Mouse (Mus musculus) embryonic facial prominence, embryonic 13.5 days (tissue): ENCODE data around the gene Polrmt. TPM values are rescaled to one million over a fixed set of nuclear protein-coding genes. Genes with fewer than 3 reads are reported as not detected.

ENCODE experiments used
- ATAC-seq: fragments of 200-750 bp; cut with Nextera tagmentation; 2 replicates; pipeline ENCODE4 v1.8.0; 2017; ENCODE audit warnings: low read depth; ENCODE audit not compliant: insufficient number of reproducible peaks, insufficient read depth, low FRiP score, low TSS enrichment
- H3K27ac ChIP-seq: fragments of 300-500 bp; sonication (generic); 2 replicates; pipeline ENCODE4 v1.5.1; 2015; ENCODE audit warnings: moderate library complexity, mild to moderate bottlenecking, inconsistent platforms
- H3K27me3 ChIP-seq: fragments of 300-500 bp; sonication (generic); 2 replicates; pipeline ENCODE4 v1.6.1; 2015; ENCODE audit warnings: mild to moderate bottlenecking, inconsistent platforms
- H3K36me3 ChIP-seq: fragments of 300-500 bp; sonication (generic); 2 replicates; pipeline ENCODE4 v1.6.1; 2015; ENCODE audit warnings: mild to moderate bottlenecking, inconsistent platforms
- H3K4me1 ChIP-seq: fragments of 300-500 bp; sonication (generic); 2 replicates; pipeline ENCODE4 v1.6.1; 2015; ENCODE audit warnings: inconsistent platforms
- H3K4me2 ChIP-seq: fragments of 300-500 bp; sonication (generic); 2 replicates; pipeline ENCODE4 v1.6.1; 2015; ENCODE audit warnings: moderate library complexity, mild to moderate bottlenecking, inconsistent platforms
- H3K4me3 ChIP-seq: fragments of 300-500 bp; sonication (generic); 2 replicates; pipeline ENCODE4 v1.5.1; 2015; ENCODE audit warnings: mild to moderate bottlenecking, inconsistent platforms
- H3K9ac ChIP-seq: fragments of 300-500 bp; sonication (generic); 2 replicates; pipeline ENCODE4 v1.6.1; 2015; ENCODE audit warnings: mild to moderate bottlenecking, inconsistent platforms
- H3K9me3 ChIP-seq: fragments of 300-500 bp; sonication (generic); 2 replicates; pipeline ENCODE4 v1.6.1; 2016; ENCODE audit warnings: inconsistent platforms
- WGBS: fragments of 180-500 bp; shearing (Covaris S2); methylation state at CpG from one replicate; pipeline ENCODE4 v1.1.7; 2015; ENCODE audit warnings: mixed read lengths; 5-methylcytosine and 5-hydroxymethylcytosine counted together
- polyA plus RNA-seq: library from polyadenylated mRNA; unstranded; fragments of >200 nt; fragmentation: Nextera tagmentation; extraction: Ambion mirVana; gene quantifications from 2 replicates; pipeline ENCODE4 v1.2.1, GENCODE M21; 2015

Polrmt gene
- polyA plus RNA-seq, 1 experiment from 2014 or later: 50.9 TPM

GRCm38 (mm10) chr10:79695231-79696128, 50.9 kb downstream of the Polrmt start:
- peak overlapping the region; percentile 68 for H3K27ac ChIP-seq
- peak overlapping the region; percentile 18 for H3K4me2 ChIP-seq
- WGBS: 59% methylated on average over 13 of the region's 13 CpGs
- no peak overlapping the region for H3K4me3 ChIP-seq
- H3K27me3 ChIP-seq: no peaks in the 10 kb centered on the region
- peaks cover 19% of the 10 kb centered on the region for H3K4me1 ChIP-seq
- 0 out of 2 replicates have a peak, but pooled peaks have one; percentile 7 for ATAC-seq
- no peak overlapping the region for H3K9ac ChIP-seq
- H3K9me3 ChIP-seq: no peaks in the 10 kb centered on the region
- peaks cover 6% of the 10 kb centered on the region; the same call in 1 of the 2 replicates for H3K36me3 ChIP-seq

GRCm38 (mm10) chr10:79694379-79694655, 52.1 kb downstream of the Polrmt start:
- ATAC-seq: no peak
- WGBS: 82% methylated on average over 6 of the region's 6 CpGs
- Histone ChIP-seq H3K4me3 (no peak overlapping the region), H3K4me2 (no peak overlapping the region), H3K4me1 (peaks cover 19% of the 10 kb centered on the region), H3K27me3 (no peaks in the 10 kb centered on the region), H3K9me3 (no peaks in the 10 kb centered on the region), H3K36me3 (peaks cover 6% of the 10 kb centered on the region), H3K27ac (no peak overlapping the region), H3K9ac (0 out of 2 replicates have a peak overlapping the region, but pooled peaks have one; percentile 36)

GRCm38 (mm10) chr10:79693580-79694378, 52.6 kb downstream of the Polrmt start:
- Histone ChIP-seq H3K9ac (0 out of 2 replicates have a peak overlapping the region, but pooled peaks have one; percentile 36), H3K27ac (no peak overlapping the region), H3K4me1 (peaks cover 19% of the 10 kb centered on the region), H3K4me2 (no peak overlapping the region), H3K27me3 (no peaks in the 10 kb centered on the region), H3K36me3 (peaks cover 12% of the 10 kb centered on the region), H3K9me3 (no peaks in the 10 kb centered on the region), H3K4me3 (no peak overlapping the region)
- no peak for ATAC-seq
- WGBS: 75% methylated on average over 12 of the region's 12 CpGs

GRCm38 (mm10) chr10:79691986-79692548, 54.3 kb downstream of the Polrmt start:
- Histone ChIP-seq H3K36me3 (peaks cover 29% of the 10 kb centered on the region), H3K4me3 (no peak overlapping the region), H3K27me3 (no peaks in the 10 kb centered on the region), H3K9ac (no peak overlapping the region), H3K4me1 (peaks cover 19% of the 10 kb centered on the region), H3K4me2 (no peak overlapping the region), H3K9me3 (no peaks in the 10 kb centered on the region), H3K27ac (no peak overlapping the region)
- ATAC-seq: no peak
- WGBS: 96% methylated on average over 2 of the region's 2 CpGs

- Histone ChIP-seq H3K27ac (no peak overlapping the region), H3K9ac (no peak overlapping the region), H3K36me3 (peaks cover 58% of the 10 kb centered on the region), H3K9me3 (no peaks in the 10 kb centered on the region), H3K4me1 (peaks cover under 1% of the 10 kb centered on the region; the same call in 1 of the 2 replicates), H3K4me2 (no peak overlapping the region), H3K27me3 (no peaks in the 10 kb centered on the region), H3K4me3 (no peak overlapping the region)
- ATAC-seq: no peak
- WGBS: 86% methylated on average over 3 of the region's 3 CpGs
Observed at GRCm38 (mm10) chr10:79689178-79689577, 57.2 kb downstream of the Polrmt start.

- H3K36me3 ChIP-seq: peaks cover 62% of the 10 kb centered on the region
- H3K4me3 ChIP-seq: no peak within 1 kb of the TSS
- no peaks in the 10 kb centered on the region for H3K27me3 ChIP-seq
- no peak within 1 kb of the TSS for H3K27ac ChIP-seq
- ATAC-seq: no peak
- H3K4me1 ChIP-seq: peaks cover 6% of the 10 kb centered on the region
- no peak within 1 kb of the TSS for H3K4me2 ChIP-seq
- no peaks in the 10 kb centered on the region for H3K9me3 ChIP-seq
- no peak within 1 kb of the TSS for H3K9ac ChIP-seq
- 87% methylated on average over 4 of the region's 4 CpGs for WGBS
Observed at GRCm38 (mm10) chr10:79688720-79689119, 57.7 kb downstream of the Polrmt start, which contains the start of gene Gzmm. Gzmm (plus strand) TSS chr10:79689020.

- H3K4me1 ChIP-seq: peaks cover 16% of the 10 kb centered on the region
- H3K36me3 ChIP-seq: peaks cover 62% of the 10 kb centered on the region
- no peak overlapping the region for H3K4me3 ChIP-seq
- 91% methylated on average over 6 of the region's 6 CpGs for WGBS
- H3K9ac ChIP-seq: no peak overlapping the region
- no peak for ATAC-seq
- H3K27me3 ChIP-seq: no peaks in the 10 kb centered on the region
- H3K9me3 ChIP-seq: no peaks in the 10 kb centered on the region
- no peak overlapping the region for H3K4me2 ChIP-seq
- no peak overlapping the region for H3K27ac ChIP-seq
Observed at GRCm38 (mm10) chr10:79687513-79687912, 58.9 kb downstream of the Polrmt start.

GRCm38 (mm10) chr10:79686691-79687090, 59.7 kb downstream of the Polrmt start:
- WGBS: 81% methylated on average over 1 of the region's 1 CpGs
- H3K36me3 ChIP-seq: peaks cover 56% of the 10 kb centered on the region

GRCm38 (mm10) chr10:79686219-79686618, 60.2 kb downstream of the Polrmt start:
- no peak overlapping the region for H3K27ac ChIP-seq
- no peak overlapping the region for H3K4me3 ChIP-seq
- peaks cover 18% of the 10 kb centered on the region for H3K4me1 ChIP-seq
- no peaks in the 10 kb centered on the region for H3K27me3 ChIP-seq
- H3K9me3 ChIP-seq: no peaks in the 10 kb centered on the region
- WGBS: 92% methylated on average over 2 of the region's 2 CpGs
- ATAC-seq: no peak
- no peak overlapping the region for H3K9ac ChIP-seq
- peaks cover 56% of the 10 kb centered on the region for H3K36me3 ChIP-seq
- H3K4me2 ChIP-seq: no peak overlapping the region

More at GRCm38 (mm10) chr10:79686691-79687090, 59.7 kb downstream of the Polrmt start:
- ATAC-seq: no peak
- no peak overlapping the region for H3K9ac ChIP-seq
- H3K4me3 ChIP-seq: no peak overlapping the region
- H3K27ac ChIP-seq: no peak overlapping the region
- no peak overlapping the region for H3K4me2 ChIP-seq
- H3K4me1 ChIP-seq: peaks cover 16% of the 10 kb centered on the region
- H3K9me3 ChIP-seq: no peaks in the 10 kb centered on the region
- H3K27me3 ChIP-seq: no peaks in the 10 kb centered on the region
